Mouse (Mus musculus) kidney, embryonic 16.5 days (tissue): ENCODE data around the gene Tecr. TPM values are rescaled to one million over a fixed set of nuclear protein-coding genes. Genes with fewer than 3 reads are reported as not detected.

ENCODE experiments used
- ATAC-seq: fragments of 200-750 bp; cut with Nextera tagmentation; 2 replicates; pipeline ENCODE4 v1.8.0; 2017; ENCODE audit warnings: moderate TSS enrichment; ENCODE audit not compliant: low FRiP score, low TSS enrichment
- H3K27ac ChIP-seq: fragments of 300-500 bp; sonication (generic); 2 replicates; pipeline ENCODE4 v1.5.1; 2014; ENCODE audit warnings: low read length
- H3K27me3 ChIP-seq: fragments of 300-500 bp; sonication (generic); 2 replicates; pipeline ENCODE4 v1.6.1; 2014; ENCODE audit warnings: low read length, control low read depth, mixed read lengths; ENCODE audit not compliant: insufficient read depth
- H3K36me3 ChIP-seq: fragments of 300-500 bp; sonication (generic); 2 replicates; pipeline ENCODE4 v1.6.1; 2014; ENCODE audit warnings: low read length, control low read depth, mixed read lengths; ENCODE audit not compliant: insufficient read depth
- H3K4me1 ChIP-seq: fragments of 300-500 bp; sonication (generic); 2 replicates; pipeline ENCODE4 v1.6.1; 2014; ENCODE audit warnings: low read length, control low read depth, mixed read lengths; ENCODE audit not compliant: insufficient read depth
- H3K4me2 ChIP-seq: fragments of 300-500 bp; sonication (generic); replicated peaks from 2 replicates; pipeline ENCODE4 v1.6.1; 2014; ENCODE audit warnings: low read depth, low read length
- H3K4me3 ChIP-seq: fragments of 300-500 bp; sonication (generic); 2 replicates; pipeline ENCODE4 v1.5.1; 2014; ENCODE audit warnings: mild to moderate bottlenecking, low read length
- H3K9ac ChIP-seq: fragments of 300-500 bp; sonication (generic); replicated peaks from 2 replicates; pipeline ENCODE4 v1.6.1; 2014; ENCODE audit warnings: low read length
- H3K9me3 ChIP-seq: fragments of 300-500 bp; sonication (generic); 2 replicates; pipeline ENCODE4 v1.6.1; 2016; ENCODE audit warnings: low read length, control low read depth
- WGBS: fragments of 180-500 bp; shearing (Covaris S2); extraction: QIAGEN DNeasy Blood & Tissue Kit; methylation state at CpG from one replicate; pipeline ENCODE4 v1.1.7; 2014; 5-methylcytosine and 5-hydroxymethylcytosine counted together
- polyA plus RNA-seq: library from polyadenylated mRNA; unstranded; fragments of >200 nt; fragmentation: Nextera tagmentation; extraction: Ambion mirVana; gene quantifications from 2 replicates; pipeline ENCODE4 v1.2.1, GENCODE M21; 2015

Tecr gene
- polyA plus RNA-seq, 1 experiment from 2014 or later = 631 TPM

GRCm38 (mm10) chr8:83570272-83571000 lies 37.3 kb downstream of the Tecr start:
- no peak for ATAC-seq
- Histone ChIP-seq H3K27me3 (no peaks in the 10 kb centered on the region), H3K9ac (no peak overlapping the region), H3K4me3 (no peak overlapping the region), H3K9me3 (no peaks in the 10 kb centered on the region), H3K36me3 (peaks cover 39% of the 10 kb centered on the region), H3K27ac (no peak overlapping the region), H3K4me2 (no peak overlapping the region), H3K4me1 (peaks cover 36% of the 10 kb centered on the region)
- 79% methylated on average over 15 of the region's 15 CpGs for WGBS

GRCm38 (mm10) chr8:83569165-83569564 lies 38.6 kb downstream of the Tecr start:
- no peak overlapping the region for H3K4me2 ChIP-seq
- no peak overlapping the region for H3K9ac ChIP-seq
- no peaks in the 10 kb centered on the region for H3K27me3 ChIP-seq
- no peaks in the 10 kb centered on the region for H3K9me3 ChIP-seq
- WGBS = 77% methylated on average over 4 of the region's 4 CpGs
- H3K4me3 ChIP-seq = no peak overlapping the region
- no peak overlapping the region for H3K27ac ChIP-seq
- no peak for ATAC-seq
- H3K4me1 ChIP-seq = peaks cover 23% of the 10 kb centered on the region
- H3K36me3 ChIP-seq = peaks cover 39% of the 10 kb centered on the region

GRCm38 (mm10) chr8:83568755-83569154 lies 39.0 kb downstream of the Tecr start:
- Histone ChIP-seq H3K9ac (no peak overlapping the region), H3K27ac (peak overlapping the region; percentile 7; the same call in 1 of the 2 replicates), H3K27me3 (no peaks in the 10 kb centered on the region), H3K4me3 (no peak overlapping the region), H3K36me3 (peaks cover 39% of the 10 kb centered on the region), H3K4me2 (no peak overlapping the region), H3K4me1 (peaks cover 19% of the 10 kb centered on the region), H3K9me3 (no peaks in the 10 kb centered on the region)
- no peak for ATAC-seq
- WGBS = 76% methylated on average over 5 of the region's 5 CpGs

- no peak overlapping the region for H3K9ac ChIP-seq
- H3K4me1 ChIP-seq = peaks cover 18% of the 10 kb centered on the region
- peaks cover 36% of the 10 kb centered on the region for H3K36me3 ChIP-seq
- H3K27ac ChIP-seq = no peak overlapping the region
- no peaks in the 10 kb centered on the region for H3K27me3 ChIP-seq
- H3K4me2 ChIP-seq = 0 out of 2 replicates have a peak overlapping the region, but pooled peaks have one; percentile 85
- no peaks in the 10 kb centered on the region for H3K9me3 ChIP-seq
- WGBS = 55% methylated on average over 5 of the region's 5 CpGs
- no peak for ATAC-seq
- H3K4me3 ChIP-seq = no peak overlapping the region
Observed at GRCm38 (mm10) chr8:83568128-83568527, 39.6 kb downstream of the Tecr start.

GRCm38 (mm10) chr8:83567668-83568067 lies 40.1 kb downstream of the Tecr start:
- H3K36me3 ChIP-seq = peaks cover 32% of the 10 kb centered on the region
- peak overlapping the region; percentile 74 for H3K4me3 ChIP-seq
- H3K4me1 ChIP-seq = peaks cover 18% of the 10 kb centered on the region
- ATAC-seq = no peak
- H3K4me2 ChIP-seq = peak overlapping the region; percentile 85
- 40% methylated on average over 3 of the region's 3 CpGs for WGBS
- no peaks in the 10 kb centered on the region for H3K9me3 ChIP-seq
- H3K9ac ChIP-seq = peak overlapping the region; percentile 81
- no peak overlapping the region for H3K27ac ChIP-seq
- H3K27me3 ChIP-seq = no peaks in the 10 kb centered on the region

- Histone ChIP-seq H3K27me3 (no peaks in the 10 kb centered on the region), H3K27ac (peak within 1 kb of the TSS; percentile 87), H3K4me2 (peak within 1 kb of the TSS; percentile 85), H3K9me3 (no peaks in the 10 kb centered on the region), H3K9ac (peak within 1 kb of the TSS; percentile 81), H3K4me3 (peak within 1 kb of the TSS; percentile 74), H3K36me3 (peaks cover 23% of the 10 kb centered on the region), H3K4me1 (peaks cover 18% of the 10 kb centered on the region)
- under 1% methylated on average over 48 of the region's 48 CpGs for WGBS
- ATAC-seq = peak; percentile 88
Observed at GRCm38 (mm10) chr8:83566469-83567395, 41.0 kb downstream of the Tecr start, which contains the start of gene Ndufb7. Gene Ndufb7, plus strand, starts transcription at chr8:83566671.

GRCm38 (mm10) chr8:83565731-83566375 lies 41.9 kb downstream of the Tecr start:
- peak; percentile 5; the same call in 1 of the 2 replicates for ATAC-seq
- Histone ChIP-seq H3K27ac (no peak overlapping the region), H3K4me1 (peaks cover 18% of the 10 kb centered on the region), H3K9me3 (no peaks in the 10 kb centered on the region), H3K4me2 (peak overlapping the region; percentile 85; the same call in 1 of the 2 replicates), H3K36me3 (peaks cover 16% of the 10 kb centered on the region), H3K9ac (no peak overlapping the region), H3K4me3 (peak overlapping the region; percentile 74; the same call in 1 of the 2 replicates), H3K27me3 (no peaks in the 10 kb centered on the region)
- WGBS = 75% methylated on average over 9 of the region's 9 CpGs

- Histone ChIP-seq H3K4me2 (no peak overlapping the region), H3K4me3 (no peak overlapping the region), H3K27ac (no peak overlapping the region), H3K27me3 (no peaks in the 10 kb centered on the region), H3K36me3 (no peaks in the 10 kb centered on the region), H3K4me1 (peaks cover 14% of the 10 kb centered on the region), H3K9ac (no peak overlapping the region), H3K9me3 (no peaks in the 10 kb centered on the region)
- no peak for ATAC-seq
- 70% methylated on average over 4 of the region's 4 CpGs for WGBS
Observed at GRCm38 (mm10) chr8:83563246-83563645, 44.5 kb downstream of the Tecr start.

- WGBS = 85% methylated on average over 3 of the region's 3 CpGs
Observed at GRCm38 (mm10) chr8:83562669-83563068, 45.1 kb downstream of the Tecr start.

More at GRCm38 (mm10) chr8:83562669-83563068, 45.1 kb downstream of the Tecr start:
- Histone ChIP-seq H3K27ac (no peak overlapping the region), H3K36me3 (no peaks in the 10 kb centered on the region), H3K9ac (no peak overlapping the region), H3K27me3 (no peaks in the 10 kb centered on the region), H3K4me1 (peaks cover 9% of the 10 kb centered on the region), H3K9me3 (no peaks in the 10 kb centered on the region), H3K4me2 (no peak overlapping the region), H3K4me3 (no peak overlapping the region)
- no peak for ATAC-seq
